Mouse (Mus musculus): ENCODE results near the gene Gm21518. TPM values are rescaled to one million over a fixed set of nuclear protein-coding genes. Genes with fewer than 3 reads are reported as not detected.
"Not testable (repeated sequence)": the region's sequence is repeated elsewhere in the genome, so short reads cannot be mapped to it uniquely, and the experiment has no call there.

Gene Gm21518
- polyA plus RNA-seq (2012): not detected in 2 replicates

DNA sequence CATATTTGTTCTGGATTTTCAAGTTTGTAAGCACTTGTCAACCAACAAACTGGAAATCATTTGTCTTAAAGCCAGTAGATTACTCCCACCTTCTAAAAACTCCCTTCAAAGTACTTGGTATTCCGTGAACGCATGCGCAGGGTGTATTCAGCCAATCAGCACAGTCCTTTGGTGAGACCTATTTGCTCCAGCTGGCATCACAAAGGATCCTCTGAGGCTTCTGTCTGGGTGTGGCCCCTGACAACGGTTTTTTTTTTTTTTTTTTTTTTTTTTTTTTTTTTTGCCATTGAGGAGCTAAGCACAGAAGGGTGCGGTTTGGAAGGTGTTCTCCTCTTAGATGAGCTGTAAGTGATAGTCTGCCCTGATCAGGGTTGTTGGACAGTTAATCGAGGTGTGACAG lies at the start of gene Gm21518:
Gene Gm21518 (plus strand): TSS at position 301 of the 400 bp plus-strand sequence.
- not testable (repeated sequence) for H3K36me3 ChIP-seq (ENCODE audit: control insufficient read depth); H3K27me3 ChIP-seq (ENCODE audit: control insufficient read depth); H3K4me3 ChIP-seq (replicated peaks); H3K9me3 ChIP-seq (ENCODE audit: control insufficient read depth, low read length); H3K4me1 ChIP-seq (ENCODE audit: control insufficient read depth)
